Mouse (Mus musculus): ENCODE results near the gene Fbxw2. TPM values are rescaled to one million over a fixed set of nuclear protein-coding genes. Genes with fewer than 3 reads are reported as not detected.
A peak's percentile ranks its signal among the peaks of the same experiment; 100 is the strongest.
"Not testable (repeated sequence)": the region's sequence is repeated elsewhere in the genome, so short reads cannot be mapped to it uniquely, and the experiment has no call there.

The Fbxw2 gene
- polyA plus RNA-seq, 1 experiment from 2014 or later = 79.3 TPM

- Histone ChIP-seq H3K4me3 (replicated peaks) (no peak overlapping the region), H3K27me3 (no peaks in the 10 kb centered on the region), H3K9me3 (replicated peaks) (no peaks in the 10 kb centered on the region), H3K36me3 (no peaks in the 10 kb centered on the region), H3K27ac (no peak overlapping the region), H3K9ac (no peak overlapping the region), H3K4me1 (no peaks in the 10 kb centered on the region), H3K4me2 (no peak overlapping the region)
- WGBS = 73% methylated on average over 3 of the region's 3 CpGs
- ATAC-seq (replicated peaks; ENCODE audit: low FRiP score) = no peak
Measured at GRCm38 (mm10) chr2:34835669-34836068, 9.6 kb upstream of the Fbxw2 start.

GRCm38 (mm10) chr2:34833624-34834023, 7.5 kb upstream of the Fbxw2 start:
- Histone ChIP-seq H3K27me3 (no peaks in the 10 kb centered on the region), H3K36me3 (no peaks in the 10 kb centered on the region)
- WGBS = 89% methylated on average over 17 of the region's 17 CpGs

GRCm38 (mm10) chr2:34832766-34833457, 6.8 kb upstream of the Fbxw2 start, which contains the start of gene Gm34653:
Gene Gm34653, plus strand, starts transcription at chr2:34833007.
- H3K27ac ChIP-seq; ATAC-seq (replicated peaks; ENCODE audit: low FRiP score); H3K9ac ChIP-seq; H3K4me2 ChIP-seq; H3K36me3 ChIP-seq; H3K4me1 ChIP-seq; H3K27me3 ChIP-seq; H3K4me3 ChIP-seq (replicated peaks); H3K9me3 ChIP-seq (replicated peaks): not testable (repeated sequence)
- WGBS = 71% methylated on average over 11 of the region's 11 CpGs

More at GRCm38 (mm10) chr2:34833624-34834023, 7.5 kb upstream of the Fbxw2 start:
- Histone ChIP-seq H3K9me3 (replicated peaks) (0 out of 2 replicates have a peak, but pooled peaks cover 4% of the 10 kb centered on the region), H3K27ac (no peak overlapping the region), H3K4me3 (replicated peaks) (no peak overlapping the region), H3K4me2 (no peak overlapping the region), H3K4me1 (no peaks in the 10 kb centered on the region), H3K9ac (no peak overlapping the region)
- ATAC-seq (replicated peaks; ENCODE audit: low FRiP score) = no peak

- not testable (repeated sequence) for H3K36me3 ChIP-seq; H3K27ac ChIP-seq; H3K9me3 ChIP-seq (replicated peaks); H3K4me3 ChIP-seq (replicated peaks); H3K4me2 ChIP-seq; H3K27me3 ChIP-seq; H3K9ac ChIP-seq; H3K4me1 ChIP-seq; ATAC-seq (replicated peaks; ENCODE audit: low FRiP score)
- 94% methylated on average over 17 of the region's 17 CpGs for WGBS
Measured at GRCm38 (mm10) chr2:34830066-34830465, 4.0 kb upstream of the Fbxw2 start.

DNA sequence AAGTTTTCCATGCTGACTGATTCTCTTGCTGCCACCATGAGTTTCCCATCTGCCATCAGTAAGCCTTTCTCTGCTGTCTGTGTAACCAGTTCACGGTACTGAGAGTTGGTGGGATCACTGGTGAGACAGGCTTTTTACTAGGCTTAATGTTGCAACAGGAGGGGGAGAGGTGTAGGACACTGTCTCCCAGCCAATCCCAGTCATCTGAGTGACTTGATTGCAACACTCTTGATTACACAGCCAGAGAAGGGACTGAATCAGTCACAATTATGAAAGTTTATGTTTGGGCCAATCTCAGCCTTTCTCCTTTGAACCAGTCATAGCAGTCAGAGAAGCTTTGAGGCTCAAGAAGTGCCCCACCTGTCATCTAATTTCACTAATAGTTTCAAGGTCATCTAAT, 1.9 kb upstream of the Fbxw2 start:
- Histone ChIP-seq H3K27ac (no peak overlapping the region), H3K4me1 (peaks cover 22% of the 10 kb centered on the region), H3K4me2 (no peak overlapping the region), H3K9me3 (replicated peaks) (0 out of 2 replicates have a peak, but pooled peaks cover 4% of the 10 kb centered on the region), H3K36me3 (peaks cover 6% of the 10 kb centered on the region; the same call in 1 of the 2 replicates), H3K27me3 (no peaks in the 10 kb centered on the region), H3K4me3 (replicated peaks) (no peak overlapping the region), H3K9ac (no peak overlapping the region)
- ATAC-seq (replicated peaks; ENCODE audit: low FRiP score) = no peak
- WGBS = 79% methylated on average over 1 of the region's 1 CpGs

DNA sequence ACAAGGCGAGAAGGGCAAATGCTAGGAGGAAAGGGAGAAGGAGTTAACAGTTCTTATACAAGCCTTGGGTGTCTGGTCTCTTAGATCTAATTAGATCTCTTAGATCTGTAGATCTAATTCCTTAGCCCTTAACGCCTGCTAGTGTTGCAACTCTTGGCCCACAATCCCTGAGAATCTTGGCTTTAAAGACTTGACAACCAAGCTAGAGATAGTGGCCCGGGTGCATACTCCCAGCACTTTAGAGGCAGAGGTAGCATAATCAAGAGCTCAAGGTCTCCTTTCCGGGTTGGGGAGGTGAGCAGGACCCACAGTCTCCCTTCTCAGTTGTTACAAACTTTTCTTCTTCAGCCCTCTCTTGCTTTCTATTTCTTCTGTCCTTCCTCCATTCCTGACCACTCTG, 1.5 kb upstream of the Fbxw2 start:
- WGBS = 85% methylated on average over 4 of the region's 4 CpGs
- H3K27ac ChIP-seq = no peak overlapping the region
- H3K27me3 ChIP-seq = no peaks in the 10 kb centered on the region
- no peak for ATAC-seq (replicated peaks; ENCODE audit: low FRiP score)
- H3K4me1 ChIP-seq = peaks cover 22% of the 10 kb centered on the region
- peaks cover 8% of the 10 kb centered on the region; the same call in 1 of the 2 replicates for H3K36me3 ChIP-seq
- no peak overlapping the region for H3K4me3 ChIP-seq (replicated peaks)
- no peak overlapping the region for H3K9ac ChIP-seq
- no peak overlapping the region for H3K4me2 ChIP-seq
- 0 out of 2 replicates have a peak, but pooled peaks cover 4% of the 10 kb centered on the region for H3K9me3 ChIP-seq (replicated peaks)

- H3K9me3 ChIP-seq (replicated peaks) = 0 out of 2 replicates have a peak, but pooled peaks cover 4% of the 10 kb centered on the region
- peaks cover 17% of the 10 kb centered on the region for H3K36me3 ChIP-seq
- peaks cover 22% of the 10 kb centered on the region for H3K4me1 ChIP-seq
- H3K9ac ChIP-seq = peak overlapping the region; percentile 96
- H3K4me2 ChIP-seq = peak overlapping the region; percentile 89
- 33% methylated on average over 20 of the region's 21 CpGs for WGBS
- H3K27me3 ChIP-seq = no peaks in the 10 kb centered on the region
- peak overlapping the region; percentile 85 for H3K4me3 ChIP-seq (replicated peaks)
- ATAC-seq (replicated peaks; ENCODE audit: low FRiP score) = no peak; the same call in 1 of the 2 replicates
- H3K27ac ChIP-seq = peak overlapping the region; percentile 92
Measured at GRCm38 (mm10) chr2:34826460-34827231, 535 bp upstream of the Fbxw2 start.

- no peak overlapping the region for H3K4me3 ChIP-seq (replicated peaks)
- H3K27me3 ChIP-seq = no peaks in the 10 kb centered on the region
- H3K4me2 ChIP-seq = no peak overlapping the region
- H3K9ac ChIP-seq = no peak overlapping the region
- WGBS = 94% methylated on average over 2 of the region's 2 CpGs
- peaks cover 85% of the 10 kb centered on the region for H3K36me3 ChIP-seq
- no peaks in the 10 kb centered on the region for H3K9me3 ChIP-seq (replicated peaks)
- no peak for ATAC-seq (replicated peaks; ENCODE audit: low FRiP score)
- H3K27ac ChIP-seq = no peak overlapping the region
- no peaks in the 10 kb centered on the region for H3K4me1 ChIP-seq
Measured at GRCm38 (mm10) chr2:34818492-34818891, 7.6 kb downstream of the Fbxw2 start.

DNA sequence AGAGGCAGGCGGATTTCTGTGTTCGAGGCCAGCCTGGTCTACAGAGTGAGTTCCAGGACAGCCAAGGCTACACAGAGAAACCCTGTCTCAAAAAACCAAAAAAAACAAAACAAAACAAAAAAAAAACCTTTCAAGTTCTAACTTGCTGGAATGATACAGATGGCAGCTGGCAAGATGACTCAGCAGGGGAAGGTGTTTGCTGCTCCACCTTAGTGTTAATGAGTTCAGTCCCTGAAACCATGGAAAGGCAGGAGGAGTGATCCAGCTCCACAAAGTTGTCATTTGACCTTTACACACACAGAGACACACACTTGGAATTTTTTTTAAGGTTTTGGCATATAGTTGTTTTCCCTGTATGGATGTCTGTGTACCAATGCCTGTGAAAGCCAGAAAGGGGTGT, 10.2 kb downstream of the Fbxw2 start:
- peaks cover 93% of the 10 kb centered on the region for H3K36me3 ChIP-seq
- H3K9ac ChIP-seq; H3K9me3 ChIP-seq (replicated peaks): not testable (repeated sequence)

GRCm38 (mm10) chr2:34812706-34813105, 13.4 kb downstream of the Fbxw2 start:
- no peak overlapping the region for H3K9ac ChIP-seq
- H3K27me3 ChIP-seq = no peaks in the 10 kb centered on the region
- no peak overlapping the region for H3K27ac ChIP-seq
- ATAC-seq (replicated peaks; ENCODE audit: low FRiP score) = no peak
- H3K36me3 ChIP-seq = peaks cover 92% of the 10 kb centered on the region
- 76% methylated on average over 7 of the region's 7 CpGs for WGBS
- no peak overlapping the region for H3K4me2 ChIP-seq
- no peaks in the 10 kb centered on the region for H3K4me1 ChIP-seq
- H3K9me3 ChIP-seq (replicated peaks) = no peaks in the 10 kb centered on the region
- no peak overlapping the region for H3K4me3 ChIP-seq (replicated peaks)

More for the DNA sequence above, 10.2 kb downstream of the Fbxw2 start:
- ATAC-seq (replicated peaks; ENCODE audit: low FRiP score); H3K4me1 ChIP-seq; H3K4me2 ChIP-seq; H3K27ac ChIP-seq; H3K4me3 ChIP-seq (replicated peaks); H3K27me3 ChIP-seq: not testable (repeated sequence)
- 92% methylated on average over 2 of the region's 2 CpGs for WGBS

DNA sequence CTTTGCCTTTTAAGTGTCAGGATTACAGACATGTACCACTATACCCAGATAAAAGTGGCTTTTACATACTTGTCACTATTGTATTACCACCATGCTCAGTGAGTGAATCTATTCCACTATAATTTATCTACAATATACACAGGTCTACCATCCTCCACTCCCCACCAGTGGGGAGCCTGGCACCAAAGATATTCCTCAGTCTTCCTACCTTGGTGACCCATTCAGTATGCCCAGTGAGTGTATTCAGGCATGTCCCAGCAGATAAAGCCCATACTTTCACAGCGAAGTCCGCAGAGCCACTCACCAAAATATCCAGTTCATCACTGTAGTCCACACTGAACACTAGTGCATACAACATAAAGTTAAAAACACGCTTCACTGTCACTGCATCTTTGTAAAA, 15.3 kb downstream of the Fbxw2 start:
- peaks cover 2% of the 10 kb centered on the region; the same call in 1 of the 2 replicates for H3K4me1 ChIP-seq

GRCm38 (mm10) chr2:34809568-34809967, 16.5 kb downstream of the Fbxw2 start:
- Histone ChIP-seq H3K4me1 (peaks cover 10% of the 10 kb centered on the region; the same call in 1 of the 2 replicates), H3K4me3 (replicated peaks) (no peak overlapping the region), H3K27ac (no peak overlapping the region), H3K4me2 (no peak overlapping the region), H3K36me3 (peaks cover 83% of the 10 kb centered on the region), H3K9me3 (replicated peaks) (no peaks in the 10 kb centered on the region), H3K9ac (no peak overlapping the region), H3K27me3 (no peaks in the 10 kb centered on the region)
- 97% methylated on average over 1 of the region's 1 CpGs for WGBS
- ATAC-seq (replicated peaks; ENCODE audit: low FRiP score) = no peak

More for the DNA sequence above, 15.3 kb downstream of the Fbxw2 start:
- no peak for ATAC-seq (replicated peaks; ENCODE audit: low FRiP score)
- Histone ChIP-seq H3K27ac (no peak overlapping the region), H3K9ac (no peak overlapping the region), H3K27me3 (no peaks in the 10 kb centered on the region), H3K4me2 (no peak overlapping the region), H3K4me3 (replicated peaks) (no peak overlapping the region), H3K36me3 (peaks cover 86% of the 10 kb centered on the region), H3K9me3 (replicated peaks) (no peaks in the 10 kb centered on the region)
- WGBS = 94% methylated on average over 3 of the region's 3 CpGs
